Mouse (Mus musculus) hindbrain, embryonic 13.5 days (tissue): ENCODE measurements around the gene Rasgef1b. TPM values are rescaled to one million over a fixed set of nuclear protein-coding genes. Genes with fewer than 3 reads are reported as not detected.
A peak's percentile ranks its signal among the peaks of the same experiment; 100 is the strongest.

Source experiments
- ATAC-seq: fragments of 200-750 bp; cut with Nextera tagmentation; 2 replicates; pipeline ENCODE4 v1.8.0; 2017; ENCODE audit warnings: moderate TSS enrichment; ENCODE audit not compliant: low FRiP score
- H3K27ac ChIP-seq: fragments of 300-500 bp; sonication (generic); 2 replicates; pipeline ENCODE4 v1.5.1; 2015; ENCODE audit warnings: inconsistent platforms, mild to moderate bottlenecking, moderate library complexity
- H3K27me3 ChIP-seq: fragments of 300-500 bp; sonication (generic); 2 replicates; pipeline ENCODE4 v1.6.1; 2015; ENCODE audit warnings: mild to moderate bottlenecking, inconsistent platforms
- H3K36me3 ChIP-seq: fragments of 300-500 bp; sonication (generic); 2 replicates; pipeline ENCODE4 v1.6.1; 2015; ENCODE audit warnings: mild to moderate bottlenecking, inconsistent platforms
- H3K4me1 ChIP-seq: fragments of 300-500 bp; sonication (generic); replicated peaks from 2 replicates; pipeline ENCODE4 v1.6.1; 2015; ENCODE audit warnings: inconsistent platforms
- H3K4me2 ChIP-seq: fragments of 300-500 bp; sonication (generic); 2 replicates; pipeline ENCODE4 v1.6.1; 2015; ENCODE audit warnings: inconsistent platforms, mild to moderate bottlenecking, moderate library complexity
- H3K4me3 ChIP-seq: fragments of 300-500 bp; sonication (generic); 2 replicates; pipeline ENCODE4 v1.5.1; 2015; ENCODE audit warnings: mild to moderate bottlenecking, inconsistent platforms
- H3K9ac ChIP-seq: fragments of 300-500 bp; sonication (generic); 2 replicates; pipeline ENCODE4 v1.6.1; 2015; ENCODE audit warnings: mild to moderate bottlenecking, inconsistent platforms
- H3K9me3 ChIP-seq: fragments of 300-500 bp; sonication (generic); 2 replicates; pipeline ENCODE4 v1.6.1; 2016; ENCODE audit warnings: inconsistent platforms
- WGBS: fragments of 180-500 bp; shearing (Covaris S2); methylation state at CpG from one replicate; pipeline ENCODE4 v1.1.7; 2015; 5-methylcytosine and 5-hydroxymethylcytosine counted together
- polyA plus RNA-seq: library from polyadenylated mRNA; unstranded; fragments of >200 nt; fragmentation: Nextera tagmentation; extraction: Ambion mirVana; gene quantifications from 2 replicates; pipeline ENCODE4 v1.2.1, GENCODE M21; 2015

Rasgef1b gene
- polyA plus RNA-seq, 1 experiment from 2014 or later, result 61.1 TPM

DNA sequence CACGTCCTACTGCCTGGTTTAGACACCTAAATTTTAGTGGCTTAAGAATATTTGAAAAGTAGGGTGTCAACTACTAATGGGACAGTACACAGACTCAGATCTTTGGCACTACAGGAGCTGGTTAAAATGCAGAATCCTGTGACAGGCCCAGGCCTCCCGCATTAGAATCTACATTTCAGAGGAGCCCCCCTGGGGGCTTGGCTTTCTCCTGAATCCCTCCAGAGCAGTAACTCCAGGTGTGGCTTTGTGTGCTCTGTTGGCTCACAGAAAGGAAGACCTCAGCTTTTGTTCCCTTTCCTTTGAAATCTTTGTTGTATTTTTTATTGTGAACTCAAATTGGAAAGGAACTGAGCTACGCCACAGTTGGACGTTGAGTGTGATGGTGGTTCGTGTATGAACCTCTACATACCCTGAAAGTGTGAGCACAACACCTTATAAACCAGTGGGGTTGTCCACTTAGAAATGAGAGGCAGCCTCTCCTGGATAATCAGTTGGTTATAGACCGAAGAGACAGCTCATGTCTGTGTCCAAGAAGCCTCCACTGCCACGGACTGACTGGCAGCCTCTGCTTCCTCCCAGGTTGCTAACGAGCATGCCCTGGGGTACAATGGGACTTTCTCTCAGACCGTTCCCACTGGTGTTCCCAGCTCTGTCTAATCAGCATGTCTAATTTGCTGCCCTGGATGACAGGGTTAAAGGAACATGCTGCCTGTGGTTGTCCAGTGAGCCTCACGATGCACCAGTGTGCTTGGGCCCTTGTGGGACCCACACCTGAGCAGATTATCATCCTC, 9.3 kb upstream of the Rasgef1b start:
- Histone ChIP-seq H3K9ac (no peak overlapping the region), H3K36me3 (no peaks in the 10 kb centered on the region), H3K4me1 (peaks cover 27% of the 10 kb centered on the region), H3K4me2 (no peak overlapping the region), H3K4me3 (no peak overlapping the region), H3K27ac (no peak overlapping the region), H3K27me3 (peaks cover 15% of the 10 kb centered on the region; the same call in 1 of the 2 replicates), H3K9me3 (no peaks in the 10 kb centered on the region)
- ATAC-seq, result no peak
- WGBS, result 15% methylated on average over 10 of the region's 10 CpGs

DNA sequence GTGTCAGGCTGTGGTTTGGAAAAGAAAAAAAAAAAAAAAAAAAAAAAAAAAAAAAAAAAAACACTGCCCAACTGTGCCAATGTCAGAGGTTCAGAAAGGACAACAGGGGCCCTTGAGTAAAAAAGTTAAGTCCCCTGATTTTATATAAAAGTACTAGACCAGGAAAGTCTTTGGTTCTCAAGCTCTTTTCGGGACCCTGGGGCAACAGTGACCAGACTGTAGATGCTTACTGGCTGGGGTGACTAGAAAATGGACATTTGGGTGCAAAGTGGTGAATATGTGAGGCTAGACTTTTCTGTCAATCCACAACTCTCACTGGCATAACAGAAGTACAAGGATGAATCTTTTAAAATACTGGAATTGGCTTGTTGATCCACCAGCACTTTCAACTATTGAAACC, 1.1 kb upstream of the Rasgef1b start:
- Histone ChIP-seq H3K9me3 (no peaks in the 10 kb centered on the region), H3K4me1 (peaks cover 19% of the 10 kb centered on the region)

DNA sequence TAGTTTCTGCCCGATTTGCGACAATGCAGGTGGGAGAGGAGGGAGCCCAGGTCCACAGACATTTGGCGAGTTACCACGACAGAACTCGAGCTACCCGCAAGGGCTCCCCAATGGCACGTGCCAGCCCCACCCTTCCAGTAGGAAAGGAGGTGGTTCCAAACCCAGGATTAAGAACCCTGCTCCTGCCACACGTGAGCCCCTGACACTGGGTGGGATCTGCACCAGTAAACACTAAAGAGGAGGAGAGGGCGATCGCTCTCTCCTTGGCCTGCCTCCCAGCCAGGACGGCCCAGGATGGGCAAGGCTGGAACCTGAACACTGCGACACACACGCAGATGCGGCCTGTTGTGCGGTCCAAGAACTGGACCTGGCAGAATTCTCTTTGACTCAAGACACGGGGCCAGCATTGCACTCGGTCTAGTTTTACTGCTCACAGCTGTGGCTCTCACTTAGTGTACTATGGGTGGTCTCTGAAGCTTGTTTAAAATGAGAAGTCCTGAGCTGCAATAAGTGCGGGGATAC, 557 bp upstream of the Rasgef1b start:
- H3K4me1 ChIP-seq, result peaks cover 19% of the 10 kb centered on the region
- H3K27me3 ChIP-seq, result peaks cover 32% of the 10 kb centered on the region
- peak overlapping the region; percentile 64 for H3K9ac ChIP-seq
- peak overlapping the region; percentile 95 for H3K4me2 ChIP-seq
- WGBS, result under 1% methylated on average over 18 of the region's 18 CpGs
- peak; percentile 70 for ATAC-seq
- no peaks in the 10 kb centered on the region for H3K36me3 ChIP-seq
- H3K4me3 ChIP-seq, result peak overlapping the region; percentile 63
- peak overlapping the region; percentile 58; the same call in 1 of the 2 replicates for H3K27ac ChIP-seq
- H3K9me3 ChIP-seq, result no peaks in the 10 kb centered on the region

More for the DNA sequence above, 1.1 kb upstream of the Rasgef1b start:
- no peak for ATAC-seq
- Histone ChIP-seq H3K36me3 (no peaks in the 10 kb centered on the region), H3K27ac (no peak overlapping the region), H3K27me3 (peaks cover 33% of the 10 kb centered on the region), H3K4me3 (no peak overlapping the region), H3K4me2 (peak overlapping the region; percentile 95; the same call in 1 of the 2 replicates), H3K9ac (no peak overlapping the region)
- whole genome bisulfite sequencing, result 82% methylated on average over 1 of the region's 1 CpGs

DNA sequence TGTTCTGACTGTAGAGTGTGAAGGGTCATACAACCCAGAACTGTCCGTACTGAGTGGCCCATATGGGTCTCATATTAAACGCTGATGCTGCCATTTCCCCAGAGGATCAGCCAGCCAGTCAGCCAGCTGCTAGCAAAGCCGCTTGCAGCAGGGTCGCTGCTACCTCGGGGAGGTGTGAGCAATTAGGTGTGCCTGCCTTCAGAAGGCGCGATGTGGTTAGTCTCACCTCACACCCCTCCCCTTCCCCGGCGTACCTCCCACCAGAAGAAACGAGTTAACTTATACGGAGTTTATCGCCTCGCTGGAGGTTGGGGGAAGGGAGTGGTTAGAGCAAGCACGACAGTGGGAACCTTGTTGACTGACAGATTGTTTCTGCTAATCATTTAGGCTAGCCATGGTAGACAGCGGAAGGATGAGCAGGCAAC, 826 bp downstream of the Rasgef1b start:
- H3K27me3 ChIP-seq, result peaks cover 29% of the 10 kb centered on the region
- ATAC-seq, result peak; percentile 8; the same call in 1 of the 2 replicates
- peak overlapping the region; percentile 63 for H3K4me3 ChIP-seq
- H3K4me2 ChIP-seq, result peak overlapping the region; percentile 95
- H3K4me1 ChIP-seq, result peaks cover 19% of the 10 kb centered on the region
- no peaks in the 10 kb centered on the region for H3K9me3 ChIP-seq
- no peaks in the 10 kb centered on the region for H3K36me3 ChIP-seq
- peak overlapping the region; percentile 87; the same call in 1 of the 2 replicates for H3K27ac ChIP-seq
- WGBS, result 1% methylated on average over 15 of the region's 15 CpGs
- peak overlapping the region; percentile 86 for H3K9ac ChIP-seq

DNA sequence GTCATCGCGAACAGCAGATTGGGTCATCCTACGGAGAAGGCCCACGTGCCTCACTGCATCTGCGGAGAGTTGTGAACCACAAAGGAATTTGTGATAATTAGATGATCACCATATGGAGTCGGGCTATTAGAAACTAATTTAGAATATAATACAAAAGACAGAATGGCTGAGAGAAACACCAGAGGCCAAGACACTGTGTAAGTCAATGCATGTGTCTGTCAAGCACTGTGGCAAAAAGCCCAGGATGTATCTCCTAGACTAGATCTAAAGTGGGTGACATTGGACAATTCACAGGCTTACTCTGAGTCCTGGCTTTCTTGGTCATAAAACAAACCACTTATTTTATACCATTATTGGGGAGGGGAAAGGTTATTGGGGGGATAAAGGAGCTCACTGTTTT, 4.9 kb downstream of the Rasgef1b start:
- Histone ChIP-seq H3K4me1 (peaks cover 24% of the 10 kb centered on the region), H3K27me3 (peaks cover 8% of the 10 kb centered on the region; the same call in 1 of the 2 replicates), H3K27ac (no peak overlapping the region), H3K9ac (no peak overlapping the region), H3K36me3 (no peaks in the 10 kb centered on the region), H3K9me3 (no peaks in the 10 kb centered on the region), H3K4me3 (no peak overlapping the region), H3K4me2 (no peak overlapping the region)
- 44% methylated on average over 6 of the region's 6 CpGs for WGBS
- no peak for ATAC-seq

DNA sequence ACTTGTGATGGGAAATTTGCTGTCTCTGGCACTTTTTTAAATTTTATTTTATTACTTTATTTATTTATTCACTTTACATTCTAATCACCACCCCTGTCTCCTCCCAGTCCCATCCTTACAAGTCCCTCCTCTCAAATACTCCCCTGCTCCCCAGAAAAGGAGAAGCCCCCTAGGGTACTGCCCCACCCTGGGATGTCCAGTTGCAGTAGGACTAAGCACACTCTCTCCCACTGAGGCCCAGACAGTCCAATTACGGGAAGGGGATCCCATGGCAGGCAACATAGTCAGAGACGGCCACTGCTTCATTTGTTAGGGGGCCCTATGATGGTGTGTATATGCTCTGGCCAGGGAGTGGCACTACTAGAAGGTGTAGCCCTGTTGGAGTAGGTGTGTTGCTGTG, 6.6 kb downstream of the Rasgef1b start:
- Histone ChIP-seq H3K4me1 (peaks cover 17% of the 10 kb centered on the region), H3K27ac (no peak overlapping the region), H3K9me3 (no peaks in the 10 kb centered on the region), H3K9ac (no peak overlapping the region), H3K36me3 (no peaks in the 10 kb centered on the region), H3K4me2 (no peak overlapping the region), H3K27me3 (peaks cover 16% of the 10 kb centered on the region), H3K4me3 (no peak overlapping the region)
- WGBS, result 74% methylated on average over 2 of the region's 2 CpGs
- no peak for ATAC-seq

DNA sequence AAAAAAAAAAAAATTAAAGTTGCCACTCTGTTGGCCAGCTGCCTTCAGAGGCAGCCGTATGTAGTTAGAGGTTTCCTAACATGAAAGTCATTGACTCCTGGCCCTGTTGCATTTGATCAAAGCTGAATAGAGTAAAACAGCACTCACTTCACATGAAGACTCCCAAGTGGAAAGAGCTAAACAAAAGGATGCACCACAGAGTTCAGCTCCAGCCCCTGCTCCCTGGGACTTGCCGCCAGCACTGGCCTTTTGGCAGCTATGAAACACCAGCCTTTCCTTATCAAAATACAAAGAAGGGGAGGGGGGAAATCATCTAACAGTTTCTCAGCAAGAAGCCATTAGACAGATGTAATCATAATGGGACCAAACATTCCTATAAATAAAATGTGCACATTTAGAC, 8.3 kb downstream of the Rasgef1b start:
- ATAC-seq, result no peak
- Histone ChIP-seq H3K4me3 (no peak overlapping the region), H3K36me3 (no peaks in the 10 kb centered on the region), H3K9me3 (no peaks in the 10 kb centered on the region), H3K9ac (no peak overlapping the region), H3K4me1 (peaks cover 18% of the 10 kb centered on the region), H3K4me2 (no peak overlapping the region), H3K27ac (0 out of 2 replicates have a peak overlapping the region, but pooled peaks have one; percentile 20), H3K27me3 (peaks cover 8% of the 10 kb centered on the region; the same call in 1 of the 2 replicates)
- WGBS, result 28% methylated on average over 2 of the region's 2 CpGs

DNA sequence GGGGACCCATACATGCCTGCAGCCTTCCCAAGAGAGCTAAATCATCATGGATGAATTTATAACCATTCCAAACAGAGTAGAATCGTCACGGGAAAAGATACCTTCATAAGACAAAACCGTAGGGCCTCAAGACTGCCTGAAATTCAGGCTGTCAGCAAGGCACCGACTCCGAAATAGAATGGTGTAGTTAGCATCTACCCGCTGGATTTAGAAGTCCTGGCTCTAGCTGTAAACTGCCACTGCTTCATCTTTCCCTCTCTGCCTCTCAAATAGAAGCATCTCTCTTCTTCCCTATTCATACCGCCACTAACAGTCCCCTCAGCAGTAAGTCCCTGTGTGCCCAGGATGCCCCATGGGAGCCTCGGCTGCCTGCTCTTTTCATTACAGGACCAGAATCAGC, 10.9 kb downstream of the Rasgef1b start:
- no peak overlapping the region for H3K9ac ChIP-seq
- ATAC-seq, result no peak
- no peak overlapping the region for H3K4me2 ChIP-seq
- WGBS, result 72% methylated on average over 8 of the region's 8 CpGs
- peaks cover 28% of the 10 kb centered on the region for H3K4me1 ChIP-seq
- no peaks in the 10 kb centered on the region for H3K36me3 ChIP-seq
- no peak overlapping the region for H3K27ac ChIP-seq
- no peaks in the 10 kb centered on the region for H3K9me3 ChIP-seq
- H3K27me3 ChIP-seq, result peaks cover 8% of the 10 kb centered on the region; the same call in 1 of the 2 replicates
- no peak overlapping the region for H3K4me3 ChIP-seq

DNA sequence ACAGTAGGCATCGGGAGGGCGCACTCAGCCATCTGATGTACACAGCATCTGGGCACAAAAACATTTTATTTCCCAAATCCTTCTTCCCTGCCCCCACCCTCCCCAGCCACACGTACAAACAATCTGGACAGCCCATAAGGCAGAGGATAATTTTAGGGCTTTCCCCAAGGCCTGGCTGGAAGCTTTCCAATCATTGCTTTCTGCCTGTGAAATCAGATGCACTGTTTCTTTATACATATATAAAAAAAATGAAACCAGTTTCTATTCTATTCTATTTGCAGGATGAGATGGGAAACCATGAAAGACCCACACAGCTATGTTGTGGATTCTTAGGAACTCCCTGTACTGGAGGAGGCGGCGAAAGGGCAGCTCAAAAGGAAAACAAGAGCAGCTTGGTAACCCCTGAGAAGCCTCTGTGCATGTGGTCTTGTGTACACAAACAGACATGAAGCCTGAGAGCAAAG, 13.6 kb downstream of the Rasgef1b start:
- ATAC-seq, result no peak
- H3K27ac ChIP-seq, result peak overlapping the region; percentile 55
- H3K4me1 ChIP-seq, result peaks cover 18% of the 10 kb centered on the region
- no peaks in the 10 kb centered on the region for H3K9me3 ChIP-seq
- no peaks in the 10 kb centered on the region for H3K36me3 ChIP-seq
- H3K27me3 ChIP-seq, result peaks cover 8% of the 10 kb centered on the region; the same call in 1 of the 2 replicates
- WGBS, result 46% methylated on average over 5 of the region's 5 CpGs
- H3K4me2 ChIP-seq, result no peak overlapping the region
- H3K4me3 ChIP-seq, result no peak overlapping the region
- no peak overlapping the region for H3K9ac ChIP-seq

DNA sequence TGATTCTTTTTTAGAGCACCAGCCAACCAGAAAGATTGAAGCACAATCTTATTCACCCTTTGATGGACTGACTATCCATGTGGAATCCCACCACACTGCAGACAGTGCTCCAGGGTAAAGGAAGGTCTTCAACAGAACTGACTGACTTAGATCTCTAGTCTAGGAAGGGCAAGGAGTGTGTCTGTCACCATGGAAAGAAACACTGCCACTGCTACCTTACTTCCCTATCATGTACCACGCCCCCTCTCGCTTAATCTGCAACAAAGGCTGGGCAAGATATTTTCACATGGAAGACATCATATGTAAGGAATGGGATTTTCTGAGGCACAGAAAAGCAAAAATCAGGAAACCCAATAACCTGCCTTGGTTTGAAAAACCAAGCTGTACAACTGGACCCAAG, 16.9 kb downstream of the Rasgef1b start:
- WGBS, result 99% methylated on average over 2 of the region's 2 CpGs
- ATAC-seq, result no peak
- Histone ChIP-seq H3K4me3 (no peak overlapping the region), H3K27me3 (no peaks in the 10 kb centered on the region), H3K4me1 (peaks cover 13% of the 10 kb centered on the region), H3K9ac (no peak overlapping the region), H3K9me3 (no peaks in the 10 kb centered on the region), H3K4me2 (no peak overlapping the region), H3K27ac (no peak overlapping the region), H3K36me3 (no peaks in the 10 kb centered on the region)

DNA sequence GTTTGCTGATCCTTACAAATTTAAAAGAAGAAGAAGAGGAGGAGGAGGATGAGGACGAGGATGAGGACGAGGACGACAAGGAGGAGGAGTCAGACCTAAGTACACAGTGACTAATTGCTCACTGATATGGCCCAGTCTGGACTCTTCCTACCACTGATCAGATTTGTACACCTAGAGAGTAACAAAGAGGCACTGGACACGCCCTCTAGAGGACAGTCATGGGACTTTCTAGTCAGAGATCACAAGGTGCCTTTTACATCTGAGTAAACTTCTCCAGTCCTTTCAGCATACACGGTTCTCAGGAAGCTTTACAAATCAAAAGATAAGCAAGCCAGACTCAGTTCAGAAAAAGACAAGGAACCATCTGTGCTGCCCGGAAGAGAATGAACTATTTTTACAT, 20.2 kb downstream of the Rasgef1b start:
- H3K27ac ChIP-seq, result no peak overlapping the region
- H3K9ac ChIP-seq, result no peak overlapping the region
- no peak overlapping the region for H3K4me3 ChIP-seq
- H3K27me3 ChIP-seq, result no peaks in the 10 kb centered on the region
- H3K36me3 ChIP-seq, result no peaks in the 10 kb centered on the region
- no peak overlapping the region for H3K4me2 ChIP-seq
- ATAC-seq, result no peak
- WGBS, result 53% methylated on average over 6 of the region's 6 CpGs
- no peaks in the 10 kb centered on the region for H3K9me3 ChIP-seq
- H3K4me1 ChIP-seq, result no peaks in the 10 kb centered on the region

DNA sequence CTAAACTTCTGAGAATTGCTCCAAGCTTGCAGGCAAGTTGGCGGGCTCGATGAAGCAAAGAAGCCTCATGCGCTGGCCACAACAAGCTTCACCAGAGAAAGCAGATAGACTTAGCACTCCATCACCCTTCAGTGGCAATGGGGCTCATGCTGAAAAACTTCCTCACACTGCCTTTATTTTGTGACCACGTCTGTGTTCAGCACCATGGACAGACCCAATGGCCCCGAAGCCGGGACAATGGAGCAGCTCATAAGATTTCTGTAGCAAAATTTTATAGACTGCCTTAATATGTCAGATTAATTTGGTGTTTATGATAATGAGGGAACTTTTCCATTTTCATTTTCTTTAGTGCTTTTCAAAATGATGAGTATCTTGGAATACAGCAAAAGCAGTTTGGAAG, 21.6 kb downstream of the Rasgef1b start:
- Histone ChIP-seq H3K9me3 (no peaks in the 10 kb centered on the region), H3K4me1 (no peaks in the 10 kb centered on the region), H3K36me3 (no peaks in the 10 kb centered on the region), H3K4me2 (no peak overlapping the region), H3K27me3 (no peaks in the 10 kb centered on the region), H3K27ac (no peak overlapping the region), H3K9ac (no peak overlapping the region), H3K4me3 (no peak overlapping the region)
- 40% methylated on average over 6 of the region's 6 CpGs for WGBS
- ATAC-seq, result no peak
